Mouse (Mus musculus): ENCODE results near the gene Ptrh1. TPM values are rescaled to one million over a fixed set of nuclear protein-coding genes. Genes with fewer than 3 reads are reported as not detected.

Gene Ptrh1
- polyA plus RNA-seq, 1 experiment from 2014 or later = 7.6 TPM

DNA sequence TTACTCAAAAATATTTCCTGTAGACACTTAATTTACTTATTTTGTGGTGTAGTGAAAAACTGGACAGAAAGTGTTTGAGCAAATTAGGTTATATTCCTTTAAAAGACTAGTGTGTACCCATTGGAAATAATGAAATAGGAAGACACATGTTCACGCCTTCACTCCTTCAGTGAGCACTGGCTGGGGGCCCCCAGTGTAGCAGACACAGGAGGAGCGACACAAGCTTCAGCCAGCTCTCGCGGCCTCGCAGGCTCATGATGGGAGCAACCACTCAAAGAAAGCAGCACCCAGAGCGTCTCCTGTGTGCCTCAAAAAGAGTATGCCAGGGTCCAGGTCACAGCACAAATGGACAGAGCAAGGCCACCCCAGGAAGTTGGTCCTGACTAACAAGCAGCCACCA lies 50.2 kb downstream of the Ptrh1 start:
- DNase-seq (ENCODE audit: low spot score) (no peak), ATAC-seq (ENCODE audit: low FRiP score, low TSS enrichment) (no peak)
- no peak overlapping the region for H3K4me3 ChIP-seq (ENCODE audit: low read depth, low read length)
- H3K4me1 ChIP-seq (replicated peaks; ENCODE audit: control insufficient read depth, insufficient read depth) = no peaks in the 10 kb centered on the region
- WGBS = 89% methylated on average over 6 of the region's 6 CpGs
- no peaks in the 10 kb centered on the region for H3K36me3 ChIP-seq (ENCODE audit: control insufficient read depth, insufficient read depth, low read length)
- H3K9me3 ChIP-seq (ENCODE audit: control insufficient read depth, low read length) = no peaks in the 10 kb centered on the region
- no peak for TF ChIP-seq CTCF (IDR thresholded peaks at IDR 0.05; ENCODE audit: low read depth)
- no peak for TF ChIP-seq EP300 (optimal IDR thresholded peaks at IDR 0.05)
- H3K27me3 ChIP-seq (ENCODE audit: control insufficient read depth, insufficient read depth, low read length) = no peaks in the 10 kb centered on the region
- no peak overlapping the region for H3K9ac ChIP-seq (ENCODE audit: low read length)
- H3K4me2 ChIP-seq (replicated peaks; ENCODE audit: low read depth) = no peak overlapping the region
- no peak overlapping the region for H3K27ac ChIP-seq (replicated peaks)

Other genes starting within 250 kb of the Ptrh1 start
- 16.6 and 20.2 TPM in 2 replicates for gene Fam102a, start 240.5 kb upstream of the Ptrh1 start, polyA plus RNA-seq (2015; fragmentation: Nextera tagmentation; extraction: Ambion mirVana)
- gene Dpm2, start 204.9 kb upstream of the Ptrh1 start, polyA plus RNA-seq (2015; fragmentation: Nextera tagmentation; extraction: Ambion mirVana) = 87.5 and 91.8 TPM in 2 replicates
- gene Pip5kl1, start 201.0 kb upstream of the Ptrh1 start, polyA plus RNA-seq (2015; fragmentation: Nextera tagmentation; extraction: Ambion mirVana) = 0.08 and 0.18 TPM in 2 replicates
- not detected in 2 replicates for gene 9430097D07Rik, start 200.1 kb upstream of the Ptrh1 start, polyA plus RNA-seq (2015; fragmentation: Nextera tagmentation; extraction: Ambion mirVana)
- gene St6galnac4, start 188.7 kb upstream of the Ptrh1 start, polyA plus RNA-seq (2015; fragmentation: Nextera tagmentation; extraction: Ambion mirVana) = 7.4 and 7.7 TPM in 2 replicates
- 9.1 and 11.3 TPM in 2 replicates for gene St6galnac6, start 176.1 kb upstream of the Ptrh1 start, polyA plus RNA-seq (2015; fragmentation: Nextera tagmentation; extraction: Ambion mirVana)
- gene Ak1, start 154.0 kb upstream of the Ptrh1 start, polyA plus RNA-seq (2015; fragmentation: Nextera tagmentation; extraction: Ambion mirVana) = 21.8 and 26.1 TPM in 2 replicates
- 23.0 and 23.3 TPM in 2 replicates for gene Eng, start 129.2 kb upstream of the Ptrh1 start, polyA plus RNA-seq (2015; fragmentation: Nextera tagmentation; extraction: Ambion mirVana)
- gene Fpgs, start 71.6 kb upstream of the Ptrh1 start, polyA plus RNA-seq (2015; fragmentation: Nextera tagmentation; extraction: Ambion mirVana) = 15.1 and 17.3 TPM in 2 replicates
- gene Cdk9, start 62.7 kb upstream of the Ptrh1 start, polyA plus RNA-seq (2015; fragmentation: Nextera tagmentation; extraction: Ambion mirVana) = 55.8 and 57.8 TPM in 2 replicates
- 7.7 and 8.4 TPM in 2 replicates for gene Sh2d3c, start 54.7 kb upstream of the Ptrh1 start, polyA plus RNA-seq (2015; fragmentation: Nextera tagmentation; extraction: Ambion mirVana)
- not detected in 2 replicates for gene 6330409D20Rik, start 34.8 kb upstream of the Ptrh1 start, polyA plus RNA-seq (2015; fragmentation: Nextera tagmentation; extraction: Ambion mirVana)
- 45.9 and 50.3 TPM in 2 replicates for gene Tor2a, start 18.6 kb upstream of the Ptrh1 start, polyA plus RNA-seq (2015; fragmentation: Nextera tagmentation; extraction: Ambion mirVana)
- gene Ttc16, start 153 bp upstream of the Ptrh1 start, polyA plus RNA-seq (2015; fragmentation: Nextera tagmentation; extraction: Ambion mirVana) = 0.05 and 0.06 TPM in 2 replicates
- gene Cfap157, start 8.6 kb downstream of the Ptrh1 start, polyA plus RNA-seq (2015; fragmentation: Nextera tagmentation; extraction: Ambion mirVana) = 0.63 and 1.1 TPM in 2 replicates
- 9.3 and 9.5 TPM in 2 replicates for gene Stxbp1, start 71.5 kb downstream of the Ptrh1 start, polyA plus RNA-seq (2015; fragmentation: Nextera tagmentation; extraction: Ambion mirVana)
- 90.7 and 101 TPM in 2 replicates for gene Fam129b, start 100.3 kb downstream of the Ptrh1 start, polyA plus RNA-seq (2015; fragmentation: Nextera tagmentation; extraction: Ambion mirVana)
- gene Rpl12, start 185.8 kb downstream of the Ptrh1 start, polyA plus RNA-seq (2015; fragmentation: Nextera tagmentation; extraction: Ambion mirVana) = 141 and 157 TPM in 2 replicates
- 5.3 and 5.5 TPM in 2 replicates for gene Lrsam1, start 185.8 kb downstream of the Ptrh1 start, polyA plus RNA-seq (2015; fragmentation: Nextera tagmentation; extraction: Ambion mirVana)
- 12.1 and 12.8 TPM in 2 replicates for gene Slc2a8, start 206.3 kb downstream of the Ptrh1 start, polyA plus RNA-seq (2015; fragmentation: Nextera tagmentation; extraction: Ambion mirVana)